Mouse (Mus musculus) small intestine, adult 2 months (tissue): ENCODE results near the gene Cemip2.

Experiments
- CTCF ChIP-seq: fragments of 200-500 bp; IDR thresholded peaks from 2 replicates; pipeline ENCODE4 v1.5.1; 2012; ENCODE audit warnings: low read depth, mild to moderate bottlenecking, control low read depth, inconsistent platforms, low read length, moderate library complexity, mixed read lengths; ENCODE audit not compliant: insufficient replicate concordance, insufficient read length; ENCODE audit errors: extremely low read depth
- POLR2A ChIP-seq: fragments of 200-500 bp; IDR thresholded peaks from 2 replicates; pipeline ENCODE4 v1.6.1; 2012; ENCODE audit warnings: low read depth, mild to moderate bottlenecking, control low read depth, inconsistent platforms, low read length, moderate library complexity

- TF ChIP-seq POLR2A (no peak), CTCF (no peak)
Measured at GRCm38 (mm10) chr19:21764013-21764412, 14.1 kb upstream of the Cemip2 start.
